Comparison of ENCODE assay signal across 10 mouse cellular contexts in genomic region chr7:74552546-74552945, GRCm38 (mm10). TPM values are rescaled to one million over a fixed set of nuclear protein-coding genes. Genes with fewer than 3 reads are reported as not detected.
A peak's percentile ranks its signal among the peaks of the same experiment; 100 is the strongest.
DNase-seq lines count a peak whose midpoint lies in the region; ATAC-seq and TF ChIP-seq lines count a peak whose summit lies in the region.
"Had no signal": no experiment of that assay in that cellular context is flagged by ENCODE, and none has a peak within 500 bp of the region (broad histone marks: within the 10 kb centered on the region; RNA-seq: fewer than 3 reads in every experiment).

No protein-coding gene starts in this region.

- WGBS in forebrain, embryonic 12.5 days = 78% methylated on average over 4 of the region's 4 CpGs
- 79% methylated on average over 4 of the region's 4 CpGs for WGBS in forebrain, embryonic 10.5 days
- 68% methylated on average over 4 of the region's 4 CpGs for WGBS in hindbrain, embryonic 12.5 days
- 72% methylated on average over 4 of the region's 4 CpGs for WGBS in neural tube, embryonic 13.5 days

- TF ChIP-seq CTCF in left cerebral cortex, adult 2 months (IDR thresholded peaks at IDR 0.05) = no peak

- H3K9ac ChIP-seq in forebrain, embryonic 12.5 days = no peak overlapping the region
- no peak overlapping the region for H3K9ac ChIP-seq in hindbrain, embryonic 12.5 days
- peak overlapping the region; percentile 47; the same call in 1 of the 2 replicates for H3K9ac ChIP-seq in neural tube, embryonic 13.5 days
- H3K9ac ChIP-seq: liver, embryonic 15.5 days had no signal

- peak overlapping the region; percentile 91 for H3K4me2 ChIP-seq in forebrain, embryonic 12.5 days
- H3K4me2 ChIP-seq in hindbrain, embryonic 12.5 days (replicated peaks) = peak overlapping the region; percentile 90
- H3K4me2 ChIP-seq in neural tube, embryonic 13.5 days = peak overlapping the region; percentile 76
- H3K4me2 ChIP-seq: liver, embryonic 15.5 days had no signal

- H3K4me3 ChIP-seq in forebrain, embryonic 12.5 days (replicated peaks) = 0 out of 2 replicates have a peak overlapping the region, but pooled peaks have one; percentile 5
- H3K4me3 ChIP-seq in forebrain, embryonic 10.5 days = no peak overlapping the region
- H3K4me3 ChIP-seq in left cerebral cortex, adult 2 months = peak overlapping the region; percentile 93
- H3K4me3 ChIP-seq in hindbrain, embryonic 12.5 days = peak overlapping the region; percentile 76; the same call in 1 of the 2 replicates
- peak overlapping the region; percentile 79 for H3K4me3 ChIP-seq in neural tube, embryonic 13.5 days
- H3K4me3 ChIP-seq: liver, embryonic 15.5 days had no signal

- intact Hi-C loops in left cerebral cortex, adult 2 months (cut with DNase I) = loop anchor here (10.0 kb wide), 2 partner anchors 322 to 392 kb away; no protein-coding TSS in a partner anchor
- intact Hi-C loops in left cerebral cortex, postnatal 36 days (cut with DNase I) = loop anchor here (5.0 kb wide), 2 partner anchors 130 to 185 kb away; no protein-coding TSS in a partner anchor

- no peak for ATAC-seq in forebrain, embryonic 12.5 days (ENCODE audit: low FRiP score)
- ATAC-seq in hindbrain, embryonic 12.5 days (ENCODE audit: low FRiP score) = no peak
- no peak for ATAC-seq in neural tube, embryonic 13.5 days (ENCODE audit: low read depth)
- ATAC-seq in frontal cortex, adult (ENCODE audit: low TSS enrichment) = no peak
- ATAC-seq in inflammation-experienced regulatory T-cells, adult 6 months = no peak

- no peaks in the 10 kb centered on the region for H3K36me3 ChIP-seq in forebrain, embryonic 12.5 days (replicated peaks)
- no peaks in the 10 kb centered on the region for H3K36me3 ChIP-seq in forebrain, embryonic 10.5 days (replicated peaks)
- H3K36me3 ChIP-seq in hindbrain, embryonic 12.5 days = no peaks in the 10 kb centered on the region
- no peaks in the 10 kb centered on the region for H3K36me3 ChIP-seq in neural tube, embryonic 13.5 days
- H3K36me3 ChIP-seq: liver, embryonic 15.5 days had no signal

- H3K9me3 ChIP-seq in forebrain, embryonic 12.5 days = no peaks in the 10 kb centered on the region
- no peaks in the 10 kb centered on the region for H3K9me3 ChIP-seq in forebrain, embryonic 10.5 days
- no peaks in the 10 kb centered on the region for H3K9me3 ChIP-seq in hindbrain, embryonic 12.5 days (replicated peaks)
- no peaks in the 10 kb centered on the region for H3K9me3 ChIP-seq in neural tube, embryonic 13.5 days
- H3K9me3 ChIP-seq: liver, embryonic 15.5 days had no signal

- peaks cover 37% of the 10 kb centered on the region for H3K27me3 ChIP-seq in forebrain, embryonic 12.5 days
- H3K27me3 ChIP-seq in forebrain, embryonic 10.5 days (ENCODE audit: poor library complexity, severe bottlenecking) = peaks cover 50% of the 10 kb centered on the region
- H3K27me3 ChIP-seq in hindbrain, embryonic 12.5 days = peaks cover 26% of the 10 kb centered on the region
- H3K27me3 ChIP-seq in neural tube, embryonic 13.5 days = peaks cover 18% of the 10 kb centered on the region

- no peak overlapping the region for H3K27ac ChIP-seq in forebrain, embryonic 12.5 days
- H3K27ac ChIP-seq in forebrain, embryonic 10.5 days = no peak overlapping the region
- H3K27ac ChIP-seq in left cerebral cortex, adult 2 months = no peak overlapping the region
- no peak overlapping the region for H3K27ac ChIP-seq in hindbrain, embryonic 12.5 days
- H3K27ac ChIP-seq in neural tube, embryonic 13.5 days (replicated peaks) = no peak overlapping the region
- H3K27ac ChIP-seq: liver, embryonic 15.5 days had no signal

- no peak for DNase-seq in forebrain, embryonic 10.5 days (ENCODE audit: extremely low spot score, low spot score)
- no peak for DNase-seq in left cerebral cortex, adult 2 months (ENCODE audit: extremely low spot score in 1 of 2, low spot score in 2 of 2)
- DNase-seq in left cerebral cortex, postnatal 36 days (ENCODE audit: low spot score in 2 of 2) = no peak
- DNase-seq: cerebellum, postnatal 10 days had no signal

- peaks cover 15% of the 10 kb centered on the region for H3K4me1 ChIP-seq in forebrain, embryonic 12.5 days
- peaks cover 44% of the 10 kb centered on the region for H3K4me1 ChIP-seq in forebrain, embryonic 10.5 days
- H3K4me1 ChIP-seq in hindbrain, embryonic 12.5 days = peaks cover 26% of the 10 kb centered on the region
- peaks cover 53% of the 10 kb centered on the region for H3K4me1 ChIP-seq in neural tube, embryonic 13.5 days (replicated peaks)

RNA-seq across cellular contexts. Expression of gene Slco3a1, which starts 2.0 kb away (rescaled TPM):
- 12.0 and 13.7 TPM in 2 replicates for polyA plus RNA-seq in forebrain, embryonic 12.5 days (2016; fragmentation: Nextera tagmentation; extraction: Ambion mirVana)
- 4.9 and 5.2 TPM in 2 replicates for polyA plus RNA-seq in forebrain, embryonic 10.5 days (2016; fragmentation: Nextera tagmentation; extraction: Ambion mirVana)
- 10 to 100 TPM; 54.9 to 56.8 TPM for total RNA-seq in left cerebral cortex, adult 2 months (2021)
- total RNA-seq in left cerebral cortex, postnatal 36 days (2021) = 10 to 100 TPM; 39.1 to 57.9 TPM
- polyA plus RNA-seq in hindbrain, embryonic 12.5 days (2016; fragmentation: Nextera tagmentation; extraction: Ambion mirVana) = 16.4 and 18.2 TPM in 2 replicates
- polyA plus RNA-seq in neural tube, embryonic 13.5 days (2015; fragmentation: Nextera tagmentation; extraction: Ambion mirVana) = 28.6 and 31.8 TPM in 2 replicates
- polyA plus RNA-seq in inflammation-experienced regulatory T-cells, adult 6 months (2017; shearing (Covaris generic)) = 10 to 100 TPM; 16.2 to 19.3 (median 17.5) TPM
